Mouse (Mus musculus) embryonic facial prominence, embryonic 15.5 days (tissue): ENCODE data around the gene Hoxb3. TPM values are rescaled to one million over a fixed set of nuclear protein-coding genes. Genes with fewer than 3 reads are reported as not detected.

Experiments used
- ATAC-seq: fragments of 200-750 bp; cut with Nextera tagmentation; 2 replicates; pipeline ENCODE4 v1.8.0; 2017; ENCODE audit warnings: low read depth, moderate TSS enrichment; ENCODE audit not compliant: insufficient number of reproducible peaks, low FRiP score, low TSS enrichment
- H3K27ac ChIP-seq: fragments of 300-500 bp; sonication (generic); replicated peaks from 2 replicates; pipeline ENCODE4 v1.5.1; 2015; ENCODE audit warnings: mild to moderate bottlenecking, inconsistent platforms
- H3K27me3 ChIP-seq: fragments of 300-500 bp; sonication (generic); 2 replicates; pipeline ENCODE4 v1.6.1; 2015; ENCODE audit warnings: inconsistent platforms
- H3K36me3 ChIP-seq: fragments of 300-500 bp; sonication (generic); 2 replicates; pipeline ENCODE4 v1.6.1; 2015; ENCODE audit warnings: mild to moderate bottlenecking, inconsistent platforms
- H3K4me1 ChIP-seq: fragments of 300-500 bp; sonication (generic); 2 replicates; pipeline ENCODE4 v1.6.1; 2015; ENCODE audit warnings: inconsistent platforms
- H3K4me2 ChIP-seq: fragments of 300-500 bp; sonication (generic); replicated peaks from 2 replicates; pipeline ENCODE4 v1.6.1; 2015; ENCODE audit warnings: mild to moderate bottlenecking, inconsistent platforms
- H3K4me3 ChIP-seq: fragments of 300-500 bp; sonication (generic); replicated peaks from 2 replicates; pipeline ENCODE4 v1.5.1; 2015; ENCODE audit warnings: mild to moderate bottlenecking, inconsistent platforms
- H3K9ac ChIP-seq: fragments of 300-500 bp; sonication (generic); 2 replicates; pipeline ENCODE4 v1.6.1; 2015; ENCODE audit warnings: inconsistent platforms
- H3K9me3 ChIP-seq: fragments of 300-500 bp; sonication (generic); replicated peaks from 2 replicates; pipeline ENCODE4 v1.6.1; 2016; ENCODE audit warnings: inconsistent platforms
- WGBS: fragments of 180-500 bp; shearing (Covaris S2); methylation state at CpG from one replicate; pipeline ENCODE4 v1.1.7; 2015; 5-methylcytosine and 5-hydroxymethylcytosine counted together
- polyA plus RNA-seq: library from polyadenylated mRNA; unstranded; fragments of >200 nt; fragmentation: Nextera tagmentation; extraction: Ambion mirVana; gene quantifications from 2 replicates; pipeline ENCODE4 v1.2.1, GENCODE M21; 2015

The Hoxb3 gene
- polyA plus RNA-seq, 1 experiment from 2014 or later = 0.07 TPM

DNA sequence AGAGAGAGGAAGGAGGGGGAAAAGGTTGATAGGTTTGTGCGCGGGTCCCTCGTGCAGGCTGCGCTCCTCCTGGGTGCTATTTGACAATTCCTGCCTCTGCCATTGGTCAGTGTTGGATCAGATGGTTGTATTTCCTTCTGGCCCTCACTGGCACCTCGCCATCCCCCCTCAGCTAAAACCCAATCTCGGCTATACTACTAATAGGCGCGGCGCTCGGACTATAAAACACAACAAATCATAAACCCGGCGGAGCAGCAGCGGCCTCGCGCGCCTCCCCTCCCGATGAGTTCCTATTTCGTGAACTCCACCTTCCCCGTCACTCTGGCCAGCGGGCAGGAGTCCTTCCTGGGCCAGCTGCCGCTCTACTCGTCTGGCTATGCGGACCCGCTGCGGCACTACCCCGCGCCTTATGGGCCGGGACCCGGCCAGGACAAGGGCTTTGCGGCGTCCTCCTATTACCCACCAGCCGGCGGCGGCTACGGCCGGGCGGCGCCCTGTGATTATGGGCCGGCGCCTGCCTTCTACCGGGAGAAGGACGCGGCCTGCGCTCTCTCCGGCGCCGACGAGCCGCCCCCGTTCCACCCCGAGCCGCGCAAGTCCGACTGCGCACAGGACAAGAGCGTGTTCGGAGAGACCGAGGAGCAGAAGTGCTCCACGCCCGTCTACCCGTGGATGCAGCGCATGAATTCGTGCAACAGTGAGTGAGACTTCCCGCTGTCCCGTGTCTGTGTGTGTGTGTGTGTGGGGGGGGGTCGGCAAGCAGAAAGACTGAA lies 24.0 kb upstream of the Hoxb3 start:
- WGBS = 1% methylated on average over 66 of the region's 66 CpGs
- no peak overlapping the region for H3K27ac ChIP-seq
- no peaks in the 10 kb centered on the region for H3K9me3 ChIP-seq
- H3K9ac ChIP-seq = no peak overlapping the region
- no peaks in the 10 kb centered on the region for H3K36me3 ChIP-seq
- H3K4me1 ChIP-seq = peaks cover 23% of the 10 kb centered on the region; the same call in 1 of the 2 replicates
- ATAC-seq = no peak
- H3K4me2 ChIP-seq = peak overlapping the region; percentile 31; the same call in 1 of the 2 replicates
- H3K27me3 ChIP-seq = peaks cover 100% of the 10 kb centered on the region
- peak overlapping the region; percentile 25 for H3K4me3 ChIP-seq

DNA sequence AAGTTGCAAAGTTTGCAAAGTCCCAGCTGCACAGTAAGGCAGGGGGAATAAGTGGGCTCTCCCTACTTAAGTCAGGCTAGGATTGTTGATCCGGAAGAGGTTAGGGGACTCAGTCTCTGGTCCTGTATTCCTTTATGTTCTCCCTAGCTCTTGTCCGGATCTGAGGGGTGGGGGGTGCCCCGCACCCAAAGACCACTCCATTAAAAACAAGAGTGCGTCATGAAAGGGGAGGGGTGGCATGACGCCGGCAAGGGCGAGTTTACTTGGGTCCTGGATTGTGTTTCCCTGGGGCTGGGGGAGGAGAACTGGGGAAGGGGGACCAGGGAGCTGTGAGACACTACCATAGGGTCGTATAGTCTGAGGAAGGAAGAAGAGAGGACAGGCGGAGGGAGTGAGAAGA lies 23.3 kb upstream of the Hoxb3 start:
- Histone ChIP-seq H3K4me1 (peaks cover 23% of the 10 kb centered on the region; the same call in 1 of the 2 replicates), H3K36me3 (no peaks in the 10 kb centered on the region), H3K9ac (no peak overlapping the region), H3K27me3 (peaks cover 100% of the 10 kb centered on the region), H3K9me3 (no peaks in the 10 kb centered on the region), H3K27ac (no peak overlapping the region), H3K4me2 (no peak overlapping the region), H3K4me3 (no peak overlapping the region)
- no peak for ATAC-seq
- WGBS = under 1% methylated on average over 9 of the region's 9 CpGs

DNA sequence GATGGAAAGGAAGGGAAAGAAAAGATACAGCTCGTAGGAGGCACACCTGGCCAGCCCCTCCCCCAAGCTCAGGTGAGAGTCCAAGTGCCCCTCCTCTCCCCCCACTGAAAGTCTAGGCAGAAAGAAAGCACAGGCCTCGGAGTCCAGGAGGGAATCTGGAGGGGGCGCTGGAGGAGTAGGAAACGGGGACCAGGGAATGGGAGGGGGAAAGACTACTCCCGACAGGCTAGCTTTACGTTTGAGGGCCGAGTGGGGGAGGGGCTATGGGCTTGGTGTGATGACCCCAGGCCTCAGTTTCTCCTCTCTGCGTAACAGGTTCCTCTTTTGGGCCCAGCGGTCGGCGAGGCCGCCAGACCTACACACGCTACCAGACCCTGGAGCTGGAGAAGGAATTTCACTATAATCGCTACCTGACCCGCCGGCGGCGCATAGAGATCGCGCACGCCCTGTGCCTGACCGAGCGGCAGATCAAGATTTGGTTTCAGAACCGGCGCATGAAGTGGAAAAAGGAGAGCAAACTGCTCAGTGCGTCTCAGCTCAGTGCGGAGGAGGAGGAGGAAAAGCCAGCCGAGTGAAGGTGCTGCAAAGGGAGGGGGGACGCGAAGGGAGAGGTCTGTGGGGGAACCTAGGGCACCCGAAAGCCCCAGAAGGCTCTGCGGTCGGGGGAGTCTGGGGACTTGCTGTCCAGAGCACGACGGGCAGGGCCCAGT lies 22.6 kb upstream of the Hoxb3 start:
- Histone ChIP-seq H3K36me3 (no peaks in the 10 kb centered on the region), H3K9me3 (no peaks in the 10 kb centered on the region), H3K4me1 (peaks cover 21% of the 10 kb centered on the region; the same call in 1 of the 2 replicates), H3K4me3 (no peak overlapping the region), H3K27me3 (peaks cover 100% of the 10 kb centered on the region), H3K9ac (no peak overlapping the region), H3K4me2 (no peak overlapping the region), H3K27ac (no peak overlapping the region)
- ATAC-seq = no peak
- under 1% methylated on average over 34 of the region's 35 CpGs for WGBS

DNA sequence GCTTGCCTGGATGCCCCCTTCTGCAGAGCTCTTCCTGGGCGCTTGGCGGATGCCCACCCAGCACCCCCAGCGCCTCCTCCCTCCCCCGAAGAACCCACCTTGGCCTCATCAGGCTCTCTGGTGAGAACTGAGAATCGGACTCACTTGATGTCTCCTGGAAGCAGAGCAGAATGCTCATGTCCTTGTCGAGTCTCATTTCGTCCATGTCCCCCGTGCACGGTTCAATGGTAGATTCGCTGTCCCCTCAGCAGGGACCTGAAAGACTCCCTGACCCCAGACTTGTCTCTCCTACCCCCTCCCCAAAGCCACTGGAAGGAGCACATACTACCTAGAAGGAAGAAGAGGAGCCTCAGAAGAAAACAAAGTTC lies 22.1 kb upstream of the Hoxb3 start:
- H3K9ac ChIP-seq = no peak overlapping the region
- H3K27me3 ChIP-seq = peaks cover 100% of the 10 kb centered on the region
- no peaks in the 10 kb centered on the region for H3K36me3 ChIP-seq
- no peaks in the 10 kb centered on the region for H3K9me3 ChIP-seq
- peaks cover 21% of the 10 kb centered on the region; the same call in 1 of the 2 replicates for H3K4me1 ChIP-seq
- no peak for ATAC-seq
- 7% methylated on average over 10 of the region's 10 CpGs for WGBS
- no peak overlapping the region for H3K27ac ChIP-seq
- H3K4me3 ChIP-seq = no peak overlapping the region
- H3K4me2 ChIP-seq = no peak overlapping the region

DNA sequence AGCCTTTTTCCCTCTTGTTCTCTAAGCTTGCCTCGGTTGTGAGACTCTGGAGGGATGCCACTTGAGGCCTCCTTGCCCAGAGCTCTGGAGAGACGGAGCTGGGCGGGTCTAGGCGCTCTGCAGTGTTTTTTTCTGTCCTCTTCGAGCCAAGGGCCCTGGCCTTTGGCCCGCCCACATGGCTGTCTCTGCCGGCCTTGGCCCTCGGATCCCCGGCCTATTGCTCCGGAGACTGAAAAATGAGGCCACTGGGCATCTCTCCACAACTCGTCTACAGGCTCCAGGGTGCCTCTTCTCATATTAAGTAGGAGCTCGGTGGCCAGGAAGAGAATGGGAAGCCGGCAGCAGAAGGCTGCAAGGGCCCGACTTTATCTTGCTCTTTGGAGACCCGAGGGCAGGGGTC lies 21.3 kb upstream of the Hoxb3 start:
- ATAC-seq = no peak
- no peak overlapping the region for H3K9ac ChIP-seq
- peaks cover 100% of the 10 kb centered on the region for H3K27me3 ChIP-seq
- H3K4me2 ChIP-seq = no peak overlapping the region
- H3K27ac ChIP-seq = no peak overlapping the region
- H3K4me1 ChIP-seq = peaks cover 21% of the 10 kb centered on the region; the same call in 1 of the 2 replicates
- no peaks in the 10 kb centered on the region for H3K36me3 ChIP-seq
- H3K9me3 ChIP-seq = no peaks in the 10 kb centered on the region
- WGBS = 2% methylated on average over 15 of the region's 15 CpGs
- H3K4me3 ChIP-seq = no peak overlapping the region

DNA sequence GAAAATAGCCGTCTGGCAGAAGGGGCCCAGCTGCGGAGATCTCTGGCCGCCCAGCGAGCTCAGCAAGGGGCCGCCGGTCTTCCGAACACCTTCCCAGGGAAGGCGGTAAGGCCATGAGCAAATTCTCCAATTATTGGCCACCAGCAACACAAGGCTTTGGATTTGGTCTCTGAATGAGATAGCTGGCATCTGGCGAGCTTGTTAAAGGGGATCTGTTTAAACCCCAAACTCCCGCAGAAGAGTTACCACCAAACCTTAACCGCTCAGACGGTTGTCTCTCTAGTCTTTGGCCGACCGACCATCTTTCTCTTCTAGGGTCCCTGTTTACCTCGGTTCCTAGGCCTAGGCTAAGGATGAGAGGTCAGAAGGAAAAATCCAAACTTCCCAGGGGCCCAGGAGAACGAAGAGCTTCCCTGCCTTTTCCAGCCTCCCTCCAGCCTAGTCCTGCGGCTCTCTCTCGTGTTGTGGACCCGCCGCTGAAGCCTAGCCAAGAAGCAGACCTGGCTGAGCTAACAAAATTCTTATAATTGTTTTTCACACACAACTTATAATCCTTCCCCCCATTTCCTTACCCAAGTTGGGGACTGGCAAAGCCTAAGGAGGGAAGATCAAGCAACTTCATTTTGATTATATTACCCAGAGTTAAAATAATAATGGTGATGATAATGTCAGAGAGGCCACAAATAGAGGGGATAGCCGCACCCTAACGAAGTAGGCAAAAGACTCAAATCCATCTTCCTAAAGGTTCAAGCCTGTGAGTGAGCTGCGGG lies 20.6 kb upstream of the Hoxb3 start:
- Histone ChIP-seq H3K4me1 (peaks cover 21% of the 10 kb centered on the region; the same call in 1 of the 2 replicates), H3K9me3 (no peaks in the 10 kb centered on the region), H3K36me3 (no peaks in the 10 kb centered on the region), H3K4me3 (no peak overlapping the region), H3K4me2 (no peak overlapping the region), H3K27ac (no peak overlapping the region), H3K27me3 (peaks cover 100% of the 10 kb centered on the region), H3K9ac (no peak overlapping the region)
- WGBS = 5% methylated on average over 23 of the region's 23 CpGs
- ATAC-seq = no peak

DNA sequence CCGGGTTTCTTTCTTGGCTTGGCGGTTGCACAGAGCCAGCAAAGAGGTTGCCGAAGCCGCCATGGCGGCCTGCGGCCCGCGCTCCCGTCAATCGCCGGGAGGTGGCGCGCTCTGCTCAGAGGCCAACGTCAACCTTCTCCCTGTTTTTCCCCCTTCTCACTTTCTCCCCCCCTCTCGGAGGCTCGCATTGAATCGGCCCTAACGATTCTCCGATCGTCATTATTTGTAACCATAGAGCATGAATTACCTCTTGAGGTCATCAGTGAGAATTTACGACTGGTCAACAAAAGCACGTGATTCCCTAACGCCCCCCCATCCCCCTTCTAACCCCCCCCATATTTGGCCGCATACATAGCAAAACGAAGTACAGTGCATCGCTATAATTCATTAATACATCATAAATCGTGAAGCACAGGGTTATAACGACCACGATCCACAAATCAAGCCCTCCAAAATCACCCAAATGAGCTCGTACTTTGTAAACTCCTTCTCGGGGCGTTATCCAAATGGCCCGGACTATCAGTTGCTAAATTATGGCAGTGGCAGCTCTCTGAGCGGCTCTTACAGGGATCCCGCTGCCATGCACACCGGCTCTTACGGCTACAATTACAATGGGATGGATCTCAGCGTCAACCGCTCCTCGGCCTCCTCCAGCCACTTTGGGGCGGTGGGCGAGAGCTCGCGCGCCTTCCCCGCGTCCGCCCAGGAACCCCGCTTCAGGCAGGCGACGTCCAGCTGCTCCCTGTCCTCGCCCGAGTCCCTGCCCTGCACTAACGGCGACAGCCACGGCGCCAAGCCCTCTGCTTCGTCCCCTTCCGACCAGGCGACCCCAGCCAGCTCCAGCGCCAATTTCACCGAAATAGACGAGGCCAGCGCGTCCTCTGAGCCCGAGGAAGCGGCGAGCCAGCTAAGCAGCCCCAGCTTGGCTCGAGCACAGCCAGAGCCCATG lies 19.7 kb upstream of the Hoxb3 start, which contains the start of gene Hoxb5:
Gene Hoxb5, plus strand, starts transcription at position 186 of the 949 bp plus-strand sequence.
- Histone ChIP-seq H3K36me3 (no peaks in the 10 kb centered on the region), H3K4me3 (no peak within 1 kb of the TSS; the same call in 1 of the 2 replicates), H3K9me3 (no peaks in the 10 kb centered on the region), H3K27ac (no peak within 1 kb of the TSS), H3K27me3 (peaks cover 100% of the 10 kb centered on the region), H3K9ac (no peak within 1 kb of the TSS), H3K4me1 (peaks cover 21% of the 10 kb centered on the region; the same call in 1 of the 2 replicates), H3K4me2 (peak within 1 kb of the TSS; percentile 19; the same call in 1 of the 2 replicates)
- no peak for ATAC-seq
- 1% methylated on average over 68 of the region's 69 CpGs for whole genome bisulfite sequencing

DNA sequence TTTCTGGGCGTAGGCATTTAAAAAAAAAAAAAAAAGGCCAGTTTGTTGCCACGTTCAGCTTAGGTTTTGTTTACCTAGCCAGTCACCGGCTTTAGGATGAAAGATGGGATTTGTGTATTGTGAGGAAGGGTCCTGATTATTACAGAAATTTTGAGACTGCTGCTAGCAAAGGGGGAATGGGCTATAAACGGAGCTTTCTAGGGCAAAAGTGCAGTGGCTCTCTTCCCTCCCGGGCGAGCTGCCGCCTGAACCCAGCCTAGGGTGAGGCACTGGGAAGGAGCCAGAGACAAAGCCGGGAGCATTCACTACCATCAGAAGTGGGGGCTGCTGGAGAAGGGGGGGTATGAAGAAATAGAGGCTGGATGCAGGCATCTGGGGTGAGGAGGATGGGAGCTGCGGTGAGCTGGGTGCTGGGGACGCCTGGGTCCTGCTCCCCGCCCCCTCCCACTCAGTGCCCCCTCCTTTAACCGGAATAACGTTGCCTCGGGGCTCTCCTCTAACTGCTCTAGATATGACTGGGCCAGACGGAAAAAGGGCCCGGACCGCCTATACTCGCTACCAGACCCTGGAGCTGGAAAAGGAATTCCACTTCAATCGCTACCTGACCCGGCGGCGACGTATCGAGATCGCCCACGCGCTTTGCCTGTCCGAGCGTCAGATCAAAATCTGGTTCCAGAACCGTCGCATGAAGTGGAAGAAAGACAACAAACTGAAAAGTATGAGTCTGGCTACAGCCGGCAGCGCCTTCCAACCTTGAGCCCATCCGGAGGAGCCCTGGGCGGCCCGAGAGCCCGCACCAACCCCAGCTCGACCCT lies 18.5 kb upstream of the Hoxb3 start:
- H3K9me3 ChIP-seq = no peaks in the 10 kb centered on the region
- ATAC-seq = 0 out of 2 replicates have a peak, but pooled peaks have one; percentile 51
- H3K4me1 ChIP-seq = peaks cover 14% of the 10 kb centered on the region; the same call in 1 of the 2 replicates
- H3K36me3 ChIP-seq = no peaks in the 10 kb centered on the region
- H3K27ac ChIP-seq = no peak overlapping the region
- WGBS = 1% methylated on average over 38 of the region's 38 CpGs
- no peak overlapping the region for H3K4me3 ChIP-seq
- H3K27me3 ChIP-seq = peaks cover 100% of the 10 kb centered on the region
- H3K4me2 ChIP-seq = no peak overlapping the region
- no peak overlapping the region for H3K9ac ChIP-seq

DNA sequence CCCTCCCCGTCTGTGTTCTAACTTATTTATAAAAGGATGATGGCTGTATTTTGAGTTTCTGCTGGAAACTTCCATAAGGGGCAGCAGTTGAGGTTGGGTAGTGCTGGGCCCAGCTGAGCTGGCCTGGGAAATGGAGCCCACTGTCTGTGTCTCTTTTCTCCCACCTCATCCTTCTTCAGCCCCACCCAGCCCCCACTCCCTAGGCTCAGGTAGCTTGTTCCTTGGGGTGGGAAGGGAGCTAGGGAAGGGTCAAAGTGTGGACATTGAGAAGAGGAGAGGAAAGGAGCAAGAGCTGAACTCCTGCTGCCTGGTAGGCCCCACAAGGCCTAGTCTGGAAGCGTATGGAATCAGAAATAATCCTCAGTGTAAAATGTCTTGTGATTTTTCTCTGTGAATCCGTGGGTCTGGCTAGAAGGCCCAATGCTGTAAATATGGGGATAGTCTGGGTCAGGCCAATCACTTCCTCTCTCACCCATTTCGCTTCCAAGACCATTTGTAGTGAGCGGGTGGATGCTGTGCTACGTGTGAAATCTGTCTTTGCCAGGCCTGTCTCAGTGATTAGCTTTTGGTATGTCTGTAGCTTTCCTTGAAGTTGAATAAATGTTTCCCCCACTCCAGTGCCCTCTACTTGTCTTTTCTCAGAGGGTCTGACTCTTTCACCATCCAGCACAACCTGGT lies 17.5 kb upstream of the Hoxb3 start:
- no peak overlapping the region for H3K27ac ChIP-seq

More for the DNA sequence above, 17.5 kb upstream of the Hoxb3 start:
- Histone ChIP-seq H3K4me1 (peaks cover 10% of the 10 kb centered on the region; the same call in 1 of the 2 replicates), H3K9ac (no peak overlapping the region), H3K4me2 (no peak overlapping the region), H3K27me3 (peaks cover 100% of the 10 kb centered on the region), H3K4me3 (no peak overlapping the region), H3K9me3 (no peaks in the 10 kb centered on the region), H3K36me3 (no peaks in the 10 kb centered on the region)
- no peak for ATAC-seq
- WGBS = 46% methylated on average over 6 of the region's 6 CpGs
